Mouse (Mus musculus) hindbrain, embryonic 11.5 days (tissue): ENCODE results near the gene Gm14692. TPM values are rescaled to one million over a fixed set of nuclear protein-coding genes. Genes with fewer than 3 reads are reported as not detected.
"Not testable (repeated sequence)": the region's sequence is repeated elsewhere in the genome, so short reads cannot be mapped to it uniquely, and the experiment has no call there.

ENCODE experiments used
- ATAC-seq: fragments of 200-750 bp; cut with Nextera tagmentation; 2 replicates; pipeline ENCODE4 v1.8.0; 2017; ENCODE audit warnings: mild to moderate bottlenecking, moderate TSS enrichment, moderate library complexity; ENCODE audit not compliant: low FRiP score
- DNase-seq: peaks from one replicate; pipeline ENCODE4 v3.0.0-alpha.2; 2015; ENCODE audit warnings: low spot score
- H3K27ac ChIP-seq: fragments of 300-500 bp; sonication (generic); 2 replicates; pipeline ENCODE4 v1.5.1; 2014; ENCODE audit warnings: mild to moderate bottlenecking, low read depth, low read length
- H3K27me3 ChIP-seq: fragments of 300-500 bp; sonication (generic); 2 replicates; pipeline ENCODE4 v1.6.1; 2014; ENCODE audit warnings: mild to moderate bottlenecking, low read length, moderate library complexity, mixed read lengths; ENCODE audit not compliant: control insufficient read depth, insufficient read depth
- H3K36me3 ChIP-seq: fragments of 300-500 bp; sonication (generic); 2 replicates; pipeline ENCODE4 v1.6.1; 2014; ENCODE audit warnings: mild to moderate bottlenecking, low read length, moderate library complexity, mixed read lengths; ENCODE audit not compliant: control insufficient read depth, insufficient read depth
- H3K4me1 ChIP-seq: fragments of 300-500 bp; sonication (generic); replicated peaks from 2 replicates; pipeline ENCODE4 v1.6.1; 2014; ENCODE audit warnings: low read length, mixed read lengths; ENCODE audit not compliant: control insufficient read depth, insufficient read depth
- H3K4me2 ChIP-seq: fragments of 300-500 bp; sonication (generic); replicated peaks from 2 replicates; pipeline ENCODE4 v1.6.1; 2014; ENCODE audit warnings: mild to moderate bottlenecking, low read depth, low read length
- H3K4me3 ChIP-seq: fragments of 300-500 bp; sonication (generic); 2 replicates; pipeline ENCODE4 v1.5.1; 2014; ENCODE audit warnings: low read depth, low read length
- H3K9ac ChIP-seq: fragments of 300-500 bp; sonication (generic); 2 replicates; pipeline ENCODE4 v1.6.1; 2014; ENCODE audit warnings: low read depth, low read length
- H3K9me3 ChIP-seq: fragments of 300-500 bp; sonication (generic); 2 replicates; pipeline ENCODE4 v1.6.1; 2016; ENCODE audit warnings: low read length; ENCODE audit not compliant: control insufficient read depth
- WGBS: fragments of 180-500 bp; shearing (Covaris S2); extraction: QIAGEN DNeasy Blood & Tissue Kit; methylation state at CpG from one replicate; pipeline ENCODE4 v1.1.7; 2014; 5-methylcytosine and 5-hydroxymethylcytosine counted together
- polyA plus RNA-seq: library from polyadenylated mRNA; unstranded; fragments of >200 nt; fragmentation: Nextera tagmentation; extraction: Ambion mirVana; gene quantifications from 2 replicates; pipeline ENCODE4 v1.2.1, GENCODE M21; 2014

Gm14692 gene
- not detected in 2 replicates for polyA plus RNA-seq

GRCm38 (mm10) chrX:67695398-67695797 is at the start of gene Gm14692:
Gm14692 (plus strand) TSS chrX:67695698.
- not testable (repeated sequence) for DNase-seq, H3K27ac ChIP-seq, H3K4me3 ChIP-seq, H3K27me3 ChIP-seq, H3K9me3 ChIP-seq, ATAC-seq, H3K4me2 ChIP-seq, H3K9ac ChIP-seq, H3K4me1 ChIP-seq, H3K36me3 ChIP-seq
- 67% methylated on average over 1 of the region's 10 CpGs for WGBS

- H3K4me2 ChIP-seq, H3K9ac ChIP-seq, H3K36me3 ChIP-seq, ATAC-seq, H3K4me3 ChIP-seq, H3K27me3 ChIP-seq, H3K27ac ChIP-seq, DNase-seq, H3K9me3 ChIP-seq, H3K4me1 ChIP-seq: not testable (repeated sequence)
- 88% methylated on average over 1 of the region's 11 CpGs for WGBS
Measured at GRCm38 (mm10) chrX:67693462-67693861, 2.0 kb upstream of the Gm14692 start, which contains the start of gene Gm1140. Gm1140 (minus strand) TSS chrX:67693562.

Other genes starting within 250 kb of the Gm14692 start
- not detected in 2 replicates for gene Gm1140, start 2.1 kb upstream of the Gm14692 start, polyA plus RNA-seq
- not detected in 2 replicates for gene 4933436I01Rik, start 225.8 kb downstream of the Gm14692 start, polyA plus RNA-seq